Mouse (Mus musculus): ENCODE data around the gene Hsp90aa1. TPM values are rescaled to one million over a fixed set of nuclear protein-coding genes. Genes with fewer than 3 reads are reported as not detected.

Gene Hsp90aa1
- polyA plus RNA-seq, 1 experiment from 2014 or later = 1,546 TPM

DNA sequence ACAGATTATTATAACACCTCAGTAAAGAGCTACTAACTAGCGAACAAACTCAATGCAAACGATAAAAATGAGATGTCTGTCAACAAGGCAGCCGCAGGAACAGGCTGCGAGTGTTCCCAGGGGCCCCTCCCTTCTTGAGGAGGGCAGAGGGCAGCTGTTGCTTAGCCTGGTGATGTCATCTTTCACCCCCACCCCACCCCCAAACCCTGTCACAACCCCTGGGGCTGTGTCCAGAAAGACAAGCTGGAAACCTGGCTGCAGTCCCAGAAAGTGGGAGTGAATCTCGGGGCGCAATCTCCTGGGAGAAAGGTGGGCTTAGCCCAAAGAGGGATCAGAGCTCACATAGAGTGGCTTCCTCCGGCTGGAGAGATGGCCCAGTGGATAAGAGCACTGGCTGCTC lies 21.3 kb downstream of the Hsp90aa1 start:
- H3K9ac ChIP-seq (replicated peaks; ENCODE audit: low read depth, low read length) = no peak overlapping the region
- H3K9me3 ChIP-seq (ENCODE audit: control insufficient read depth, low read length) = no peaks in the 10 kb centered on the region
- no peak overlapping the region for H3K4me2 ChIP-seq (ENCODE audit: low read depth, low read length)
- no peak for ATAC-seq (ENCODE audit: low read depth)
- 62% methylated on average over 7 of the region's 7 CpGs for WGBS
- H3K36me3 ChIP-seq (ENCODE audit: control insufficient read depth, insufficient read depth, low read length) = no peaks in the 10 kb centered on the region
- no peaks in the 10 kb centered on the region for H3K4me1 ChIP-seq (ENCODE audit: control insufficient read depth, insufficient read depth, low read length)
- H3K27ac ChIP-seq (ENCODE audit: low read depth, low read length) = no peak overlapping the region
- no peaks in the 10 kb centered on the region for H3K27me3 ChIP-seq (ENCODE audit: control insufficient read depth, insufficient read depth, low read length)
- no peak overlapping the region for H3K4me3 ChIP-seq (ENCODE audit: low read depth, low read length)

DNA sequence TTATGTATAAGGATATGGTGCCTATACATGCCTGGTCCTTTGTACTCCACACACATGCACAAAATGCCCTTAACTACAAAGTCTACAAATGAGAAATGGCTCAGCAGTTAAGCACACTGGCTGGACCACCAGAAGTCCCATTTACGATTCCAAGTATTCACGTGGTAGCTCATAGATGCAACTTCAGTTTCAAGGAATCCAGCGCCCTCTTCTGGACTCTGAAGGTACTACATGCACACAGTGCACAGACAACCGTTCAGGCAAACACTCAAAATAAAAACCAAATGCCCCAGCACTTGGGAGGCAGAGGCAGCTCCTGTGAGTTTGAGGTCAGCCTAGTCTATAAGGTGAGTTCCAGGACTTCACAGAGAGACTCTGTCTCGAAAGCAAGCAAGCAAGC lies 28.3 kb downstream of the Hsp90aa1 start:
- WGBS = 48% methylated on average over 5 of the region's 5 CpGs
- H3K9ac ChIP-seq (replicated peaks; ENCODE audit: low read depth, low read length) = no peak overlapping the region
- ATAC-seq (ENCODE audit: low read depth) = no peak

DNA sequence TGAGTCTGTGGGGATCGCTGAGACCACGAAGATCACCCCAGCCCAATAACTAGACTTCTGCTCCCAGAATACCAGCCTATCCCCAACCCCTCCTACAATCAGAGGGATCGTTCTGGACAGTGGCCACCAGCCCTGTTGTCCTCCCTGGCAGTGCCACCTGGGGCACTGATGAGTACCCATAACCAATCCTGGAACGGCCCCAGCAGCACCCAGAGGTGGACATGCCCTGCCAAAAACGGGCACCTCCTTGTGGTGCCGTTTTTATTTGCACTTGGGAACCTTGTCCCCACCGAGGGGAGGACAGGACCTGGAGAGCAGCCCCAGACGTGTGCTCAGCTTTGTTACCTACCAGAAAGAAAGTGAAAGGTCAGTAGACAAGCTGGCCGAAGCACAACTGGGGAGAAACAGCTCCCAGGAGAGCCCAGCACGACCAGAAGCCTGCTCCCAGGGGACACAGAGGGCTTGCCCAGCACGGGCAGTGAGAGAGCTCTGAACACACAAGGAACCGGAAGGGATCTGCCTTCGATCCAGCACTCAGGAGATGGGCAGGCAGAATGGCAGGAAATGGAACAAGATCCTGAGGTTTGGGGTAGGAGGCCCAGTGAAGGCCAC lies 35.0 kb downstream of the Hsp90aa1 start:
- 89% methylated on average over 13 of the region's 13 CpGs for WGBS
- Histone ChIP-seq H3K27me3 (ENCODE audit: control insufficient read depth, insufficient read depth, low read length) (no peaks in the 10 kb centered on the region), H3K4me3 (ENCODE audit: low read depth, low read length) (no peak overlapping the region), H3K4me1 (ENCODE audit: control insufficient read depth, insufficient read depth, low read length) (no peaks in the 10 kb centered on the region), H3K4me2 (ENCODE audit: low read depth, low read length) (no peak overlapping the region), H3K36me3 (ENCODE audit: control insufficient read depth, insufficient read depth, low read length) (peaks cover 66% of the 10 kb centered on the region), H3K9ac (replicated peaks; ENCODE audit: low read depth, low read length) (no peak overlapping the region), H3K27ac (ENCODE audit: low read depth, low read length) (no peak overlapping the region), H3K9me3 (ENCODE audit: control insufficient read depth, low read length) (no peaks in the 10 kb centered on the region)
- no peak for ATAC-seq (ENCODE audit: low read depth)

More for the DNA sequence above, 28.3 kb downstream of the Hsp90aa1 start:
- H3K4me3 ChIP-seq (ENCODE audit: low read depth, low read length) = no peak overlapping the region
- no peaks in the 10 kb centered on the region for H3K27me3 ChIP-seq (ENCODE audit: control insufficient read depth, insufficient read depth, low read length)
- H3K9me3 ChIP-seq (ENCODE audit: control insufficient read depth, low read length) = no peaks in the 10 kb centered on the region
- no peak overlapping the region for H3K4me2 ChIP-seq (ENCODE audit: low read depth, low read length)
- no peaks in the 10 kb centered on the region for H3K36me3 ChIP-seq (ENCODE audit: control insufficient read depth, insufficient read depth, low read length)
- H3K4me1 ChIP-seq (ENCODE audit: control insufficient read depth, insufficient read depth, low read length) = no peaks in the 10 kb centered on the region
- H3K27ac ChIP-seq (ENCODE audit: low read depth, low read length) = no peak overlapping the region

DNA sequence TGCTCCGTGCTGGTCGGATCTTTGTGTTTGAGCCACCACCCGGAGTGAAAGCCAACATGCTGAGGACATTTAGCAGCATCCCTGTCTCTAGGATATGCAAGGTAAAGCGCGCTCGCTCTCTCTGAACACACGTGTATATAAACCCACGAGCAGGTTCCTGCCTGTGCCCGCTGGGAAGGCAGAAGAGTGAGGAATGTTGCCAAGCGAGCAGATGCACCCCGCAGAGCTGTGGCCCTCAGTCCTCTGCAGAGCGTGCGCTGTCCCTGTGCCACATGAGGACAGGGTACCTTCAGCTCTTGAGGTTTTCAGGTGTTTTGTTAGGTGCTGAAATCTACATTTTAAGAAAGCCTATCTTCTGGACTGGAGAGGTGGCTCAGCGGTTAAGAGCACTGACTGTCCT lies 40.8 kb downstream of the Hsp90aa1 start:
- no peak for ATAC-seq (ENCODE audit: low read depth)
- Histone ChIP-seq H3K27ac (ENCODE audit: low read depth, low read length) (no peak overlapping the region), H3K36me3 (ENCODE audit: control insufficient read depth, insufficient read depth, low read length) (peaks cover 92% of the 10 kb centered on the region), H3K27me3 (ENCODE audit: control insufficient read depth, insufficient read depth, low read length) (no peaks in the 10 kb centered on the region), H3K9ac (replicated peaks; ENCODE audit: low read depth, low read length) (no peak overlapping the region), H3K4me2 (ENCODE audit: low read depth, low read length) (no peak overlapping the region), H3K4me1 (ENCODE audit: control insufficient read depth, insufficient read depth, low read length) (no peaks in the 10 kb centered on the region), H3K4me3 (ENCODE audit: low read depth, low read length) (no peak overlapping the region), H3K9me3 (ENCODE audit: control insufficient read depth, low read length) (no peaks in the 10 kb centered on the region)
- 96% methylated on average over 14 of the region's 14 CpGs for WGBS

DNA sequence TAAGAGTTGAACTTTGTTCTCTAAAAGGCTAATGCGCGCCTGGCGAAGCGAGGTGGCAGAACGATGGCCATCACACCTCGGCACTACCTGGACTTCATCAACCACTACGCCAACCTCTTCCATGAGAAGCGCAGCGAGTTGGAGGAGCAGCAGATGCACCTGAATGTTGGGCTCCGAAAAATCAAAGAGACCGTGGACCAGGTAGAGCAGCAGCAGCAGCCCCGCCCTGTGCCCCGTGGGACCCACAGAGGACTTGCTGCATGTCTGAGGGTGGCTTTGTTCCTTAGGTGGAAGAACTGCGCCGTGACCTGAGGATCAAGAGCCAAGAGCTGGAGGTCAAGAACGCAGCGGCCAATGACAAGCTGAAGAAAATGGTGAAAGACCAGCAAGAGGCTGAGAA lies 51.1 kb downstream of the Hsp90aa1 start:
- ATAC-seq (ENCODE audit: low read depth) = no peak
- H3K4me3 ChIP-seq (ENCODE audit: low read depth, low read length) = no peak overlapping the region
- H3K27ac ChIP-seq (ENCODE audit: low read depth, low read length) = no peak overlapping the region
- WGBS = 98% methylated on average over 17 of the region's 17 CpGs
- no peak overlapping the region for H3K4me2 ChIP-seq (ENCODE audit: low read depth, low read length)
- no peak overlapping the region for H3K9ac ChIP-seq (replicated peaks; ENCODE audit: low read depth, low read length)
- H3K36me3 ChIP-seq (ENCODE audit: control insufficient read depth, insufficient read depth, low read length) = peaks cover 93% of the 10 kb centered on the region
- H3K27me3 ChIP-seq (ENCODE audit: control insufficient read depth, insufficient read depth, low read length) = no peaks in the 10 kb centered on the region
- no peaks in the 10 kb centered on the region for H3K4me1 ChIP-seq (ENCODE audit: control insufficient read depth, insufficient read depth, low read length)
- no peaks in the 10 kb centered on the region for H3K9me3 ChIP-seq (ENCODE audit: control insufficient read depth, low read length)

DNA sequence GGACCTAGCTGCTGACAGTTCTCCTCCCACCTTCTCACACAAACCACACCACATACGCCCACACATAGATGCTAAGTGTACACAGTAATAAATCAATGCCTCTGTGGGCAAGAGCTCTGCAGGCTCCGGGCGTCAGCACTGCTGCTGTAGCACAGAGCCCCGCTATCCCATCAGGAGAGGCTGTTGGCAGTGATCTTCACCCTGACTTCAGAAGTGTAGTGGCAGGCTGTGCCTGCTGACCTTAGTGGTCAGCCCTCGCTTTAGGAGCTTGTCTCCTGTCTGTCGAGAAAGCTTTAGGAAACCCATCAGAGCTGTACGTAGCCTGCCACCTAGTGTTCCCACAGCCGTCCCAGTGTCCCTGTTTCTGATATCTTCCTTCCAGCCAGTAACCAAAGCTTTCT lies 52.3 kb downstream of the Hsp90aa1 start:
- Histone ChIP-seq H3K27ac (ENCODE audit: low read depth, low read length) (no peak overlapping the region), H3K4me3 (ENCODE audit: low read depth, low read length) (no peak overlapping the region), H3K27me3 (ENCODE audit: control insufficient read depth, insufficient read depth, low read length) (no peaks in the 10 kb centered on the region), H3K36me3 (ENCODE audit: control insufficient read depth, insufficient read depth, low read length) (peaks cover 88% of the 10 kb centered on the region), H3K9me3 (ENCODE audit: control insufficient read depth, low read length) (no peaks in the 10 kb centered on the region), H3K9ac (replicated peaks; ENCODE audit: low read depth, low read length) (no peak overlapping the region), H3K4me2 (ENCODE audit: low read depth, low read length) (no peak overlapping the region), H3K4me1 (ENCODE audit: control insufficient read depth, insufficient read depth, low read length) (no peaks in the 10 kb centered on the region)
- ATAC-seq (ENCODE audit: low read depth) = no peak
- WGBS = 82% methylated on average over 8 of the region's 8 CpGs

Small RNA genes lying within 50 kb of the gene (microRNA-seq; reads per million reads assigned to microRNA genes)
- gene Gm27299 = not detected

Other genes starting within 250 kb of the Hsp90aa1 start
- 107 and 142 TPM in 2 replicates for gene Dync1h1, start 101.3 kb downstream of the Hsp90aa1 start, polyA plus RNA-seq (2014; fragmentation: Nextera tagmentation; extraction: Ambion mirVana)
- gene 1700001K19Rik, start 20.1 kb downstream of the Hsp90aa1 start, polyA plus RNA-seq (2014; fragmentation: Nextera tagmentation; extraction: Ambion mirVana) = 0.28 and 0.44 TPM in 2 replicates
- gene Wdr20, start 35.2 kb upstream of the Hsp90aa1 start, polyA plus RNA-seq (2014; fragmentation: Nextera tagmentation; extraction: Ambion mirVana) = 26.9 and 27.7 TPM in 2 replicates
- gene Mok, start 138.2 kb upstream of the Hsp90aa1 start, polyA plus RNA-seq (2014; fragmentation: Nextera tagmentation; extraction: Ambion mirVana) = 13.4 and 14.2 TPM in 2 replicates
- gene Zfp839, start 147.5 kb upstream of the Hsp90aa1 start, polyA plus RNA-seq (2014; fragmentation: Nextera tagmentation; extraction: Ambion mirVana) = 3.5 and 3.8 TPM in 2 replicates
- gene Cinp, start 186.4 kb upstream of the Hsp90aa1 start, polyA plus RNA-seq (2014; fragmentation: Nextera tagmentation; extraction: Ambion mirVana) = 79.0 and 97.5 TPM in 2 replicates
- gene Tecpr2, start 186.5 kb upstream of the Hsp90aa1 start, polyA plus RNA-seq (2014; fragmentation: Nextera tagmentation; extraction: Ambion mirVana) = 7.2 and 7.7 TPM in 2 replicates

All from neural tube, embryonic 14.5 days (tissue).